Mouse (Mus musculus) thymus, adult 2 months (tissue): ENCODE results near the gene Adamts3.

Experiments
- CTCF ChIP-seq: fragments of 200-500 bp; IDR thresholded peaks from 2 replicates; pipeline ENCODE4 v1.5.1; 2012; ENCODE audit warnings: mild to moderate bottlenecking, control low read depth, low read length, moderate library complexity, borderline replicate concordance; ENCODE audit not compliant: control insufficient read depth, poor library complexity, insufficient read depth; ENCODE audit errors: extremely low read depth
- POLR2A ChIP-seq: fragments of 200-500 bp; IDR thresholded peaks from 2 replicates; pipeline ENCODE4 v1.6.1; 2012; ENCODE audit warnings: mild to moderate bottlenecking, low read length, control low read depth, moderate library complexity; ENCODE audit not compliant: control insufficient read depth, poor library complexity, insufficient read depth; ENCODE audit errors: extremely low read depth

DNA sequence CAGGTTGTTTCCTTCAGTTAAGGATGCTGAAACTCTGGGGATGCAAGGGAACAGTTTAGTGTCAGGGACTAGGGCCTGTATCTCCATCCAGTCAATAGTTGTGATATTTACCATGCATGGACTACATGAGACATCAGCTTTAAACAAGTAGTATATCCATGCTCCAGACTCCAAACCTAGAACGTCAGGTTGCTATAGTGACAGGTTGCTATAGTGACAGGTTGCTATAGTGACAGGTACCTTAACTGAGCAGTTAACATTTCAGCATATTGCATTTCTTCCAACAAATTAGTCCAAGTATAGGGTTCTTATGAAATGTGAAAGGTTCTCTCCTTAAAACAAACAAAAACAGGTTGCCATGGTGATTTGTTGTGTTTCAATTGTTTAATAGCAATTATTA is 36.6 kb downstream of the Adamts3 start:
- TF ChIP-seq POLR2A: no peak
- no peak for TF ChIP-seq CTCF
